Comparison of ENCODE assay signal across 18 mouse cellular contexts in the genomic region with DNA sequence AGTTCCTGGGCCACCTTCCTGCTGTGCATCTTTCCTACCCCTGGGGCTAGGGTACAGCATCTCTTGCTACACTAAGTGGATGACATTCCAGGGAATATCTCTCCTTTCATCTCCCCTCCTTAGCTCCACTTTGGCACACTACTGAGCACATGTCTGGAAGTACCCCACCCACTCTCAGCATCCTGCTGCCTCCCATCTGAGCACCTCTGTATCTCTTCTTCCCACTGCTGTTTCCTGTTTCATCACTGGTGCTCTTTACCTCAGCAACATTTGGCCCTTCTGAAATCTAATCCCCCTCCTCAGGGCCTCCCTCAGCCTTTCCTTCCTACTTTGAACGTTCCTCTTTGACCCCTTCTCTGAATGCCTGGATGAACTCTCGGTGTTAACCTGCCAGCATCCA.
"Had no signal": no experiment of that assay in that cellular context is flagged by ENCODE, and none has a peak within 500 bp of the region (broad histone marks: within the 10 kb centered on the region; RNA-seq: fewer than 3 reads in every experiment).

No protein-coding gene starts in this region.

- H3K27ac ChIP-seq: limb, embryonic 10.5 days; liver, embryonic 15.5 days; macrophage; midbrain, embryonic 15.5 days; neural tube, embryonic 12.5 days; stomach, embryonic 15.5 days had no signal

- H3K4me2 ChIP-seq: liver, embryonic 11.5 days; liver, embryonic 15.5 days; midbrain, embryonic 11.5 days; midbrain, embryonic 15.5 days; neural tube, embryonic 12.5 days; stomach, embryonic 15.5 days had no signal

- DNase-seq: kidney, adult 8-10 months; kidney, postnatal 14 days; layer of hippocampus, adult 9-11 months; lung, adult 2 months; spleen, adult 18-20 months; thymus, adult 2 months; thymus, postnatal 4 days had no signal

- H3K36me3 ChIP-seq: limb, embryonic 10.5 days; liver, embryonic 15.5 days; midbrain, embryonic 15.5 days; neural tube, embryonic 12.5 days; stomach, embryonic 15.5 days had no signal

- ATAC-seq: intestine, postnatal 0 days; lung, postnatal 0 days; midbrain, embryonic 15.5 days had no signal

- H3K4me3 ChIP-seq: limb, embryonic 10.5 days; liver, embryonic 15.5 days; megakaryocyte, embryonic 14.5 days; midbrain, embryonic 15.5 days; neural tube, embryonic 12.5 days; stomach, embryonic 15.5 days had no signal

- H3K9me3 ChIP-seq: limb, embryonic 10.5 days; liver, embryonic 15.5 days; midbrain, embryonic 15.5 days; neural tube, embryonic 12.5 days; stomach, embryonic 15.5 days had no signal

- H3K9ac ChIP-seq: liver, embryonic 15.5 days; midbrain, embryonic 15.5 days; neural tube, embryonic 12.5 days; stomach, embryonic 15.5 days had no signal

- H3K27me3 ChIP-seq: liver, embryonic 15.5 days; megakaryocyte, embryonic 14.5 days; midbrain, embryonic 15.5 days; neural tube, embryonic 12.5 days; stomach, embryonic 15.5 days had no signal

- H3K4me1 ChIP-seq: liver, embryonic 15.5 days; midbrain, embryonic 15.5 days; stomach, embryonic 15.5 days had no signal
